Mouse (Mus musculus) lung, embryonic 14.5 days (tissue): ENCODE results near the gene Sh3gl1. TPM values are rescaled to one million over a fixed set of nuclear protein-coding genes. Genes with fewer than 3 reads are reported as not detected.

ENCODE experiments used
- ATAC-seq: fragments of 200-750 bp; cut with Nextera tagmentation; 2 replicates; pipeline ENCODE4 v1.8.0; 2017; ENCODE audit warnings: mild to moderate bottlenecking, moderate TSS enrichment, moderate library complexity; ENCODE audit not compliant: insufficient read depth
- DNase-seq: peaks from one replicate; pipeline ENCODE4 v3.0.0-alpha.2; 2015
- H3K27ac ChIP-seq: fragments of 300-500 bp; sonication (generic); 2 replicates; pipeline ENCODE4 v1.5.1; 2014; ENCODE audit warnings: low read depth, mild to moderate bottlenecking, moderate library complexity
- H3K27me3 ChIP-seq: fragments of 300-500 bp; sonication (generic); 2 replicates; pipeline ENCODE4 v1.6.1; 2014; ENCODE audit warnings: low read length, control low read depth; ENCODE audit not compliant: insufficient read depth
- H3K36me3 ChIP-seq: fragments of 300-500 bp; sonication (generic); 2 replicates; pipeline ENCODE4 v1.6.1; 2014; ENCODE audit warnings: control low read depth; ENCODE audit not compliant: insufficient read depth
- H3K4me1 ChIP-seq: fragments of 300-500 bp; sonication (generic); 2 replicates; pipeline ENCODE4 v1.6.1; 2014; ENCODE audit warnings: antibody characterized with exemption, control low read depth; ENCODE audit not compliant: insufficient read depth
- H3K4me2 ChIP-seq: fragments of 300-500 bp; sonication (generic); 2 replicates; pipeline ENCODE4 v1.6.1; 2014; ENCODE audit warnings: mild to moderate bottlenecking
- H3K4me3 ChIP-seq: fragments of 300-500 bp; sonication (generic); 2 replicates; pipeline ENCODE4 v1.5.1; 2014; ENCODE audit warnings: low read depth, low read length
- H3K9ac ChIP-seq: fragments of 300-500 bp; sonication (generic); 2 replicates; pipeline ENCODE4 v1.6.1; 2014
- H3K9me3 ChIP-seq: fragments of 300-500 bp; sonication (generic); 2 replicates; pipeline ENCODE4 v1.6.1; 2016; ENCODE audit warnings: low read depth, low read length, control low read depth
- CTCF ChIP-seq: IDR thresholded peaks from 2 replicates; pipeline ENCODE4 v1.5.1; 2016; ENCODE audit warnings: antibody characterized with exemption, low read depth
- WGBS: fragments of 180-500 bp; shearing (Covaris S2); extraction: QIAGEN DNeasy Blood & Tissue Kit; methylation state at CpG from one replicate; pipeline ENCODE4 v1.1.7; 2014; 5-methylcytosine and 5-hydroxymethylcytosine counted together
- polyA plus RNA-seq: library from polyadenylated mRNA; unstranded; fragments of >200 nt; fragmentation: Nextera tagmentation; extraction: Ambion mirVana; gene quantifications from 2 replicates; pipeline ENCODE4 v1.2.1, GENCODE M21; 2014

The Sh3gl1 gene
- polyA plus RNA-seq, 1 experiment from 2014 or later = 160 TPM

DNA sequence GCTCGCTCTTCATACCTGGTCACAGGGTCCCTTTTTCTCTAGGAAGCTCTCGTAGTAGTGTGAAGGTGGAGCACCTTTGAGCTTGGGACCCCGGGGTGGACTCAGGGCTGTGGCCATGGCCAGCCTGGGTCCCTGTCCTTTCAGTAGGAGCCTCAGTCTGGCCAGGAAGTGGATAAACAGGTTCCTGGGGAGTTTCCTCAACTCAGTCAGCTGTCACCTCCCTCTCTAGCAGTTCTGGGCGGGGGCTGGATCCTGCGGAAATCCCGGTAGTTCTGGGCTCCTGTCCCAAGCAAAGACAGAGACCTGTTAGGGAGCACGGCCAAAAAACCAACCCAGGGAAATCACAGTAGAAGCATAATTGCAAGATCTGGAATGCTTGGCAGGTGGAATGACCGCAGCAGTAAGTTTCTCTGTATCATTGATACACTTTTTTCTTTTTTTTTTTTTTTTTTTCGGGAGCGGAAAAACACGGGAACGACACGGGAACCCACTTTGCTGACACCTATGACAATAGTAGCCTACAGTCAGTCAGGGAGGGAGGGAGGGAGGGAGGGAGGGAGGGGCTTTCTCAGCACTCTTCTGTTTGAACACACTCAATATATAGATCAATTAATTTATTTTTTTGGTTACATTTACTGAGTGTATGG, 30.9 kb downstream of the Sh3gl1 start, which contains the start of the genes Stap2 and Mpnd:
Gene Stap2 (minus strand): TSS at position 170 of the 647 bp plus-strand sequence.
Gene Mpnd (plus strand): TSS at position 297 of the 647 bp plus-strand sequence.
- Histone ChIP-seq H3K36me3 (no peaks in the 10 kb centered on the region), H3K4me2 (peak within 1 kb of the TSS; percentile 52), H3K9ac (peak within 1 kb of the TSS; percentile 22), H3K4me3 (peak within 1 kb of the TSS; percentile 26), H3K4me1 (0 out of 2 replicates have a peak, but pooled peaks cover 13% of the 10 kb centered on the region), H3K27me3 (peaks cover 4% of the 10 kb centered on the region; the same call in 1 of the 2 replicates), H3K9me3 (no peaks in the 10 kb centered on the region), H3K27ac (no peak within 1 kb of the TSS; the same call in 1 of the 2 replicates)
- ATAC-seq (no peak), DNase-seq (peak; percentile 76)
- no peak for TF ChIP-seq CTCF
- WGBS = 25% methylated on average over 13 of the region's 13 CpGs

DNA sequence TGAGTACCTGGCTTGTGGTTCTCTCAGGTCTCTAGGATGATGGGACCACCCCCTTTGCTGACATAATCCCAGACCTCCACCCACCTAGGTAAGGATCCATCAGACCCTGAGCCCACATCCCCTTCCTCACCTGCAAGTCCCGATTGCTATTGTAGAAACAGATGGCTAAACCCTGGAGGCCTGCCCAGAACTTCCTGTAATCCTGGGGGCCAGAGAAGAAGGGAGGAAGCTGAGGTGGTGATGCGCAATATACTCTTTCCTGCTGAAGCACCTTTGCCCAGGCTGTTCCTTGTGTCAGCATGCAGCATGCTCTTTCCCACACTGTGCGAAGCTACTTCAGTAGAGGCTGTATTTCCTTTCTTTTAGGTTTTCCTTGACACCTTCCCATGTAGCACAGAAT, 33.4 kb downstream of the Sh3gl1 start:
- no peak for DNase-seq
- 78% methylated on average over 3 of the region's 3 CpGs for whole genome bisulfite sequencing
- TF ChIP-seq CTCF = no peak
- Histone ChIP-seq H3K4me3 (no peak overlapping the region), H3K9ac (no peak overlapping the region), H3K4me2 (no peak overlapping the region), H3K27me3 (peaks cover 14% of the 10 kb centered on the region; the same call in 1 of the 2 replicates), H3K9me3 (no peaks in the 10 kb centered on the region), H3K36me3 (no peaks in the 10 kb centered on the region), H3K4me1 (0 out of 2 replicates have a peak, but pooled peaks cover 6% of the 10 kb centered on the region), H3K27ac (no peak overlapping the region)
- no peak for ATAC-seq

DNA sequence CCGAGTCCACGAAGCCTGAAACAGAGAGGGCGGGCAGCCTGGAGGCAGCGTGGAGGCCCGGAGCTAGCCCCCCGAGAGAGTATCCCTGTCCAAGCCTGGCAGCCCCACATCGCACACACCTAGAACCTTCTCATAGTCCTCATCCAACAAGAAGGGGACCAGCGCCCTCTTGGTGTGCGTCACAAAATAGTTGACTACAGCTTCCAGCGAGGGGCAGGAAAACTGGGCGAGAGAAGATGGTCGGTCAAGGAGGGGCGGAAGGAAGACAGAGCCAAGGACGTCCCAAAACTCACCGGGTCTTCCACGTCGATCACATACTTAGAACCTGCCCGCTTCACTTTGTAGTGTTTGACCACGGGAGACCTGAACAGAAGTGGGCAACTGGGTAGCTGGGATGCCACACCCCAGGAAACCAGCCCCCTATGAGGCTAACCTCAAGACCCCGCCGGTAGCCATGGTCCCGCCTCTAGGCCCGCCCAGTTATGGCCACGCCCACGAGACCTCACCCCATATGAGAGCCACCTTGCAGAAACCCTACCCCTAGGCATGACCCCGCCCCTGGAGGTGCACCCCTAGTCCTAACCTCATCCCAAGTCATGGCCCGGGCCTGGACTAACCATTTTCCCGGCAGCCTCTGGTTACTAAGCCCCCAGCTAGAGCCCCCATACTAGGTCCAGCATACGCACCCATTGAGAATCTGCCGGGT, 36.5 kb downstream of the Sh3gl1 start:
- Histone ChIP-seq H3K4me1 (no peaks in the 10 kb centered on the region), H3K36me3 (no peaks in the 10 kb centered on the region), H3K4me2 (peak overlapping the region; percentile 32), H3K9ac (no peak overlapping the region), H3K27ac (no peak overlapping the region), H3K4me3 (0 out of 2 replicates have a peak overlapping the region, but pooled peaks have one; percentile 4), H3K27me3 (peaks cover 10% of the 10 kb centered on the region; the same call in 1 of the 2 replicates), H3K9me3 (no peaks in the 10 kb centered on the region)
- WGBS = 10% methylated on average over 30 of the region's 30 CpGs
- no peak for TF ChIP-seq CTCF
- ATAC-seq = 0 out of 2 replicates have a peak, but pooled peaks have one; percentile 3
- no peak for DNase-seq

DNA sequence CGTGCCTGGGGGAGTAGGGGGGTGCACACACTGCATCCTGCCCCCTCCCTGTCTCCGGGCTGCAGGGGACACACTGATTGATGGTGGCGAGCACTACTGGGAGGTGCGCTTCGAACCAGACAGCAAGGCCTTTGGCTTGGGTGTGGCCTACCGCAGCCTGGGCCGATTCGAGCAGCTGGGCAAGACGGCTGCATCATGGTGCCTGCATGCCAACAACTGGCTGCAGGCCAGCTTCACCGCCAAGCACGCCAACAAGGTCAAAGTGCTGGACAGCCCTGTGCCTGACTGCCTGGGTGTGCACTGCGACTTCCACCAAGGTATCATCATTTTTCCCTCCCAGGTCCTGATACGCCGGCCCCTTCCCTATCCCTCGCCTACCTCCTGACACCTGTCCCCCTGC, 40.4 kb downstream of the Sh3gl1 start:
- WGBS = 80% methylated on average over 15 of the region's 15 CpGs

DNA sequence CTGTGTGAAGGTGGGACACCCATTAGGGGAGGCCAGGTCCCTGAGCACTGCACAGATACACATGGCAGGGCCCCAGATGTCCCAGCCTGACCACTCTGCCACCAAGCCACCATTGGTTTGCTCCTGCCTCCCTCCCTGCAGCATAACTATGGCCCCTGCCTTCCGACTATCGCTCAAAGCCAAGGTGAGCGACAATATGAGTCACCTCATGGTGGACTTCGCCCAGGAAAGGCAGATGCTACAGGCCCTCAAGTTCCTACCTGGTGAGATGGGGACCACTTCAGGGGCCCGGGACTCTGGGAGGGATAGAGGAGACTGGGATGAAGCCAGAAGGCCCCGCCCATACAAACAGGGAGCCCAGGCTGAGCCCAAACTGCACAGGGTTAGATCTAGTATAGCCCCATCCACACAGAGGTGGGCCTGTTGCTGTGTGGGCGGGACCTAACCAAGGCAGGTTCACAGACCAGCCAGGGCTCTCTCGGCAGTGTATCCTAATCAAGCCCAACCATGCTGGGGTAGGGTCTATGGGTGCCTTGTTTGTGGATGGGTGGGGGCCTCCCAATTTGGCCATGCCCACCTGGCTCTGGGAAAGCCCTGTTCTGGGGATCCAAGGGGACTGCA, 46.0 kb downstream of the Sh3gl1 start:
- Histone ChIP-seq H3K9me3 (no peaks in the 10 kb centered on the region), H3K4me2 (no peak overlapping the region), H3K27ac (no peak overlapping the region), H3K9ac (no peak overlapping the region), H3K36me3 (no peaks in the 10 kb centered on the region), H3K4me1 (no peaks in the 10 kb centered on the region), H3K27me3 (no peaks in the 10 kb centered on the region), H3K4me3 (no peak overlapping the region)
- no peak for TF ChIP-seq CTCF
- no peak for DNase-seq
- no peak for ATAC-seq
- WGBS = 75% methylated on average over 8 of the region's 8 CpGs

More for the DNA sequence above, 40.4 kb downstream of the Sh3gl1 start:
- no peak for ATAC-seq
- H3K9me3 ChIP-seq = no peaks in the 10 kb centered on the region
- no peak for TF ChIP-seq CTCF
- H3K36me3 ChIP-seq = no peaks in the 10 kb centered on the region
- no peak overlapping the region for H3K9ac ChIP-seq
- no peak overlapping the region for H3K4me2 ChIP-seq
- H3K27me3 ChIP-seq = peaks cover 10% of the 10 kb centered on the region; the same call in 1 of the 2 replicates
- H3K4me1 ChIP-seq = no peaks in the 10 kb centered on the region
- H3K4me3 ChIP-seq = no peak overlapping the region
- DNase-seq = no peak
- no peak overlapping the region for H3K27ac ChIP-seq

DNA sequence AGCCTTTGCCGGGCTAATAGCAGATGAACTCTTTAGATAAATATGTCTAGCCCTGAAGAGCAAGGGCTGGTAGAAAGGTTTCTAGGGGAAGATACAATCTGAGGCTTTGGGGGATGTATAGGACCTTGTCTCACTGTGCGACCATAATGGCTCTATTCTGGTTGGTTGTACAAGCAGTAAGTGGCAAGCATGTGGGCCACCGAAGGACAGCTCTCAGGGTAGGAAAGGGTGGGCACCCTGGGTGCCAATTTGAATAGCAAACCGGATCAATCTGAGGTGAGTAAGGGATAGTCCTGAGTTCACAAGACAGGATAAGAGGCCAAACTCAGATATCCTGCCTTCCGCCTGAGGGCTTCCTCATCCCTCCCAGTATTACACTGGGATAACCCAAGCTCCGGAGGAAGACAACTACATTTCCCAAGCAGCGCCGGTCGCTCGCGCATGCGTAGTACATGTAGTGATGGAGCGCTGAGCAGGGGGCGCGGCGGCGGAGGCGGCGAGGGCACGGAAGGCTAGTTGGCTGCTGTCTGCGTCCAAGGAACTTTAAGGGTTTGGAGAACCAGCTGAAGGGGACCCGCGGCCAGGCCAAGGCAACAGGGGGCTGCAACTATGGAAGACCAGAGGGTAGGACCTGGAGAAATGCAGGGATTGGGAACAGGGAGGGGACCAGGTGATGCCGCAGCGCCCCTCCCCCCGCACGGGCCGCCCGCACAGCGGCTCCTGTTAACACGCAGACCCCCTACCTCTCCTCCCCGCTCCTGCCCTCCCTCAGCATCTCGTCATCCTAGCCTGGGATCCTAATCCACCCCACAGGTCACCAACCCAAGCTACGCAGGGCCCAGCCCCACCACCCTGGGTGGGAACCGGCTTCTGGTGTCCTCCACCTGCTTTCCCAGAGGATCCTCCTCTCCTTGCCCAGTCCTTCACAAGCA, 50.1 kb downstream of the Sh3gl1 start, which contains the start of gene Fsd1:
Gene Fsd1 (plus strand): TSS at position 480 of the 932 bp plus-strand sequence.
- H3K36me3 ChIP-seq = no peaks in the 10 kb centered on the region
- peak; percentile 83 for DNase-seq
- TF ChIP-seq CTCF = no peak
- no peaks in the 10 kb centered on the region for H3K27me3 ChIP-seq
- WGBS = 7% methylated on average over 34 of the region's 35 CpGs
- peak within 1 kb of the TSS; percentile 52 for H3K9ac ChIP-seq
- H3K4me2 ChIP-seq = peak within 1 kb of the TSS; percentile 76
- no peaks in the 10 kb centered on the region for H3K4me1 ChIP-seq
- no peak within 1 kb of the TSS for H3K27ac ChIP-seq
- H3K4me3 ChIP-seq = peak within 1 kb of the TSS; percentile 46
- no peaks in the 10 kb centered on the region for H3K9me3 ChIP-seq
- peak; percentile 50 for ATAC-seq
